Mouse (Mus musculus) neural tube, embryonic 14.5 days (tissue): Measurements from ENCODE around the gene Thrap3. TPM values are rescaled to one million over a fixed set of nuclear protein-coding genes. Genes with fewer than 3 reads are reported as not detected.

ENCODE experiments used
- ATAC-seq: fragments of 200-750 bp; cut with Nextera tagmentation; 2 replicates; pipeline ENCODE4 v1.8.0; 2017; ENCODE audit warnings: low read depth, mild to moderate bottlenecking, moderate TSS enrichment, moderate library complexity
- H3K27ac ChIP-seq: fragments of 300-500 bp; sonication (generic); 2 replicates; pipeline ENCODE4 v1.5.1; 2014; ENCODE audit warnings: low read depth, mild to moderate bottlenecking, control low read depth, low read length, moderate library complexity, mixed read lengths
- H3K27me3 ChIP-seq: fragments of 300-500 bp; sonication (generic); 2 replicates; pipeline ENCODE4 v1.6.1; 2014; ENCODE audit warnings: low read length; ENCODE audit not compliant: control insufficient read depth, insufficient read depth
- H3K36me3 ChIP-seq: fragments of 300-500 bp; sonication (generic); 2 replicates; pipeline ENCODE4 v1.6.1; 2014; ENCODE audit warnings: low read length, mixed read lengths; ENCODE audit not compliant: control insufficient read depth, insufficient read depth
- H3K4me1 ChIP-seq: fragments of 300-500 bp; sonication (generic); 2 replicates; pipeline ENCODE4 v1.6.1; 2014; ENCODE audit warnings: low read length; ENCODE audit not compliant: control insufficient read depth, insufficient read depth
- H3K4me2 ChIP-seq: fragments of 300-500 bp; sonication (generic); 2 replicates; pipeline ENCODE4 v1.6.1; 2014; ENCODE audit warnings: mild to moderate bottlenecking, low read depth, low read length, control low read depth
- H3K4me3 ChIP-seq: fragments of 300-500 bp; sonication (generic); 2 replicates; pipeline ENCODE4 v1.5.1; 2014; ENCODE audit warnings: low read depth, low read length, control low read depth, mixed read lengths
- H3K9ac ChIP-seq: fragments of 300-500 bp; sonication (generic); replicated peaks from 2 replicates; pipeline ENCODE4 v1.6.1; 2014; ENCODE audit warnings: low read depth, mild to moderate bottlenecking, control low read depth, low read length, mixed read lengths
- H3K9me3 ChIP-seq: fragments of 300-500 bp; sonication (generic); 2 replicates; pipeline ENCODE4 v1.6.1; 2016; ENCODE audit warnings: low read length; ENCODE audit not compliant: control insufficient read depth
- WGBS: fragments of 180-500 bp; shearing (Covaris S2); extraction: QIAGEN DNeasy Blood & Tissue Kit; methylation state at CpG from one replicate; pipeline ENCODE4 v1.1.7; 2014; 5-methylcytosine and 5-hydroxymethylcytosine counted together
- polyA plus RNA-seq: library from polyadenylated mRNA; unstranded; fragments of >200 nt; fragmentation: Nextera tagmentation; extraction: Ambion mirVana; gene quantifications from 2 replicates; pipeline ENCODE4 v1.2.1, GENCODE M21; 2014

Thrap3 gene
- polyA plus RNA-seq, 1 experiment from 2014 or later = 138 TPM

- no peak overlapping the region; the same call in 1 of the 2 replicates for H3K27ac ChIP-seq
- H3K4me2 ChIP-seq = no peak overlapping the region
- H3K27me3 ChIP-seq = no peaks in the 10 kb centered on the region
- peaks cover 6% of the 10 kb centered on the region; the same call in 1 of the 2 replicates for H3K4me1 ChIP-seq
- 0 out of 2 replicates have a peak, but pooled peaks cover 4% of the 10 kb centered on the region for H3K9me3 ChIP-seq
- no peaks in the 10 kb centered on the region for H3K36me3 ChIP-seq
- WGBS = 91% methylated on average over 8 of the region's 8 CpGs
- no peak for ATAC-seq
- no peak overlapping the region for H3K4me3 ChIP-seq
- H3K9ac ChIP-seq = no peak overlapping the region
Observed at GRCm38 (mm10) chr4:126117116-126117515, 85.4 kb downstream of the Thrap3 start.

GRCm38 (mm10) chr4:126115871-126116521, 86.6 kb downstream of the Thrap3 start:
- Histone ChIP-seq H3K4me2 (no peak overlapping the region), H3K9ac (no peak overlapping the region), H3K4me1 (peaks cover 9% of the 10 kb centered on the region), H3K4me3 (no peak overlapping the region), H3K9me3 (no peaks in the 10 kb centered on the region), H3K27me3 (no peaks in the 10 kb centered on the region), H3K27ac (no peak overlapping the region), H3K36me3 (no peaks in the 10 kb centered on the region)
- no peak for ATAC-seq
- WGBS = 68% methylated on average over 6 of the region's 6 CpGs

GRCm38 (mm10) chr4:126115411-126115810, 87.1 kb downstream of the Thrap3 start:
- H3K27ac ChIP-seq = no peak overlapping the region
- H3K4me3 ChIP-seq = no peak overlapping the region
- H3K4me2 ChIP-seq = no peak overlapping the region
- H3K36me3 ChIP-seq = no peaks in the 10 kb centered on the region
- ATAC-seq = no peak
- peaks cover 15% of the 10 kb centered on the region for H3K4me1 ChIP-seq
- no peaks in the 10 kb centered on the region for H3K9me3 ChIP-seq
- WGBS = 90% methylated on average over 9 of the region's 9 CpGs
- H3K27me3 ChIP-seq = no peaks in the 10 kb centered on the region
- H3K9ac ChIP-seq = no peak overlapping the region

Other genes starting within 250 kb of the Thrap3 start
- 0.66 and 0.75 TPM in 2 replicates for gene Csf3r, start 178.2 kb downstream of the Thrap3 start, polyA plus RNA-seq
- 127 and 137 TPM in 2 replicates for gene Mrps15, start 155.8 kb downstream of the Thrap3 start, polyA plus RNA-seq
- 30.2 and 40.2 TPM in 2 replicates for gene Oscp1, start 144.2 kb downstream of the Thrap3 start, polyA plus RNA-seq
- 46.4 and 48.3 TPM in 2 replicates for gene Lsm10, start 106.1 kb downstream of the Thrap3 start, polyA plus RNA-seq
- gene Stk40, start 98.8 kb downstream of the Thrap3 start, polyA plus RNA-seq = 15.2 and 21.8 TPM in 2 replicates
- gene Eva1b, start 55.0 kb downstream of the Thrap3 start, polyA plus RNA-seq = 5.4 and 14.6 TPM in 2 replicates
- 0.67 and 1.5 TPM in 2 replicates for gene Sh3d21, start 39.3 kb downstream of the Thrap3 start, polyA plus RNA-seq
- gene Map7d1, start 53.6 kb upstream of the Thrap3 start, polyA plus RNA-seq = 69.6 and 79.7 TPM in 2 replicates
- 32.9 and 68.5 TPM in 2 replicates for gene Trappc3, start 59.6 kb upstream of the Thrap3 start, polyA plus RNA-seq
- 1.3 and 6.1 TPM in 2 replicates for gene Col8a2, start 84.0 kb upstream of the Thrap3 start, polyA plus RNA-seq
- 51.7 and 54.1 TPM in 2 replicates for gene Adprhl2, start 118.9 kb upstream of the Thrap3 start, polyA plus RNA-seq
- 7.7 and 8.8 TPM in 2 replicates for gene Tekt2, start 122.9 kb upstream of the Thrap3 start, polyA plus RNA-seq
- 15.0 and 22.9 TPM in 2 replicates for gene Ago3, start 226.8 kb upstream of the Thrap3 start, polyA plus RNA-seq